Mouse (Mus musculus): ENCODE measurements around the gene Rnf38. TPM values are rescaled to one million over a fixed set of nuclear protein-coding genes. Genes with fewer than 3 reads are reported as not detected.
A peak's percentile ranks its signal among the peaks of the same experiment; 100 is the strongest.

The Rnf38 gene
- polyA plus RNA-seq, 1 experiment from 2014 or later: 24.3 TPM

GRCm38 (mm10) chr4:44106297-44106821 lies 127.2 kb downstream of the Rnf38 start:
- no peaks in the 10 kb centered on the region for H3K36me3 ChIP-seq (ENCODE audit: control insufficient read depth, insufficient read depth, low read length)
- DNase-seq (ENCODE audit: low spot score) (peak; percentile 86), ATAC-seq (ENCODE audit: low read depth) (peak; percentile 69)
- H3K4me2 ChIP-seq (ENCODE audit: low read depth, low read length): peak overlapping the region; percentile 49
- peak overlapping the region; percentile 35; the same call in 1 of the 2 replicates for H3K27ac ChIP-seq (replicated peaks; ENCODE audit: low read depth, low read length)
- WGBS: 20% methylated on average over 18 of the region's 18 CpGs
- peaks cover 23% of the 10 kb centered on the region for H3K4me1 ChIP-seq (ENCODE audit: control insufficient read depth, insufficient read depth, low read length)
- peak overlapping the region; percentile 33 for H3K4me3 ChIP-seq (ENCODE audit: low read depth, low read length)
- H3K9me3 ChIP-seq (ENCODE audit: control insufficient read depth, low read length): no peaks in the 10 kb centered on the region
- H3K9ac ChIP-seq (ENCODE audit: low read depth, low read length): peak overlapping the region; percentile 45; the same call in 1 of the 2 replicates
- no peaks in the 10 kb centered on the region for H3K27me3 ChIP-seq (replicated peaks; ENCODE audit: control insufficient read depth, insufficient read depth, low read length)

DNA sequence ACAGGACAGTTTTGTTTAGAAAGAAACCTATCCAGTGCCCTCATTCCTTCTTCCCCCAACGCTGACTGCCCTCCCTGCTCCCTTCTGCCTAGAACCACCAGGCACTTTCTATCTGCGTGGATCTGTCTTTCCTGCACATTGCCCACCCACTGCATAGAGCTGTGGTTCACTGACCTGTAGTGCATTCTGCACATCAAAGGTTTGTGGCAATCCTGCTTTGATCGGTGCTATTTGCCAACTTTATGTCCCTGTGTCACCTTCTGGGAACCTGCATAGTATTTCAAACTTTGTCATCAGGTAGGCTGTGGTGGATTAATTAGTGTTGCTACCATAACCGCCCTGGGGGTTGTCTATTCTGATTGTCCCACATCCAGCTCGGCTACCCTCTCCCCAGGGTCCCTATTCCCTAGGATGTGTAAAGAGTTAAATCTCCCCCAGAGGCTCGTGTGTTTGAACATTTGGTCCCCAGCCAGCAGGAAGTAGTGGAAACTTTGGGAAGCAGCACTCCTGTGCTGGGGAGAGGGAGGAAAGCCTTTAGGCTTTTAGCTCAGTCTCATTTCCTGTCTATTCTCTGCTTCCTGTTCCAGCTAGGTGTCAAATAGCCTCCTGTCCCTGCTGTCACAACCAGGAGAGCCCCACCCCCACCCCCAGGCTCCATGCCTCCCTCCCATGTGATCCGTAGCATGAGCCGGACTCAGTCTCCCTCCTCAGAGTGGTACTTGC lies 129.2 kb downstream of the Rnf38 start:
- ATAC-seq (ENCODE audit: low read depth) (no peak), DNase-seq (ENCODE audit: low spot score) (peak; percentile 56)
- H3K4me1 ChIP-seq (ENCODE audit: control insufficient read depth, insufficient read depth, low read length): peaks cover 23% of the 10 kb centered on the region
- H3K9ac ChIP-seq (ENCODE audit: low read depth, low read length): no peak overlapping the region
- no peak overlapping the region for H3K4me2 ChIP-seq (ENCODE audit: low read depth, low read length)
- WGBS: 24% methylated on average over 8 of the region's 8 CpGs
- H3K27ac ChIP-seq (replicated peaks; ENCODE audit: low read depth, low read length): no peak overlapping the region
- H3K9me3 ChIP-seq (ENCODE audit: control insufficient read depth, low read length): no peaks in the 10 kb centered on the region
- no peaks in the 10 kb centered on the region for H3K36me3 ChIP-seq (ENCODE audit: control insufficient read depth, insufficient read depth, low read length)
- H3K27me3 ChIP-seq (replicated peaks; ENCODE audit: control insufficient read depth, insufficient read depth, low read length): no peaks in the 10 kb centered on the region
- H3K4me3 ChIP-seq (ENCODE audit: low read depth, low read length): no peak overlapping the region

DNA sequence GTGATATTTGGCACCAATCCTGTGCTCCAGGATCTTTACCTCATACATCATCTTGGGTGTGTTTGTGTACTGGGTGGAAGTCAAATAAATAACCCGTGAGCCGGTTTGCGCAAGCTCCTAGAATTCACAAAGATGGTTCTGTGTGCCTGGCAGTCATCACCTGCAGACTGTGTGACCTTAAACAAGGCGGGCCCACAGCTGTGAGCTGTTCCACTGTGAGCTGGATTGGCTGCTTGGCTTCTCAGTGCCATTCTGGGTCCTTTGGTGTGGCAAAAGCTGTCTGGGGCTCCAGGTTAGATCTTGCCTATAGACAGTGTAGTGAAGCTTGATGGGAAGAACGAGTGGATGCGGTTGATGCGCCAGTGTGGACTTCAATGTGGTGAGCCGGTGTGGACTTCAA lies 130.0 kb downstream of the Rnf38 start:
- H3K4me3 ChIP-seq (ENCODE audit: low read depth, low read length): no peak overlapping the region
- no peaks in the 10 kb centered on the region for H3K36me3 ChIP-seq (ENCODE audit: control insufficient read depth, insufficient read depth, low read length)
- DNase-seq (ENCODE audit: low spot score): peak; percentile 36
- no peaks in the 10 kb centered on the region for H3K27me3 ChIP-seq (replicated peaks; ENCODE audit: control insufficient read depth, insufficient read depth, low read length)
- H3K9me3 ChIP-seq (ENCODE audit: control insufficient read depth, low read length): no peaks in the 10 kb centered on the region
- peak overlapping the region; percentile 28; the same call in 1 of the 2 replicates for H3K27ac ChIP-seq (replicated peaks; ENCODE audit: low read depth, low read length)
- WGBS: 80% methylated on average over 8 of the region's 8 CpGs
- H3K4me1 ChIP-seq (ENCODE audit: control insufficient read depth, insufficient read depth, low read length): peaks cover 23% of the 10 kb centered on the region
- no peak overlapping the region for H3K4me2 ChIP-seq (ENCODE audit: low read depth, low read length)
- no peak for ATAC-seq (ENCODE audit: low read depth)
- no peak overlapping the region for H3K9ac ChIP-seq (ENCODE audit: low read depth, low read length)

DNA sequence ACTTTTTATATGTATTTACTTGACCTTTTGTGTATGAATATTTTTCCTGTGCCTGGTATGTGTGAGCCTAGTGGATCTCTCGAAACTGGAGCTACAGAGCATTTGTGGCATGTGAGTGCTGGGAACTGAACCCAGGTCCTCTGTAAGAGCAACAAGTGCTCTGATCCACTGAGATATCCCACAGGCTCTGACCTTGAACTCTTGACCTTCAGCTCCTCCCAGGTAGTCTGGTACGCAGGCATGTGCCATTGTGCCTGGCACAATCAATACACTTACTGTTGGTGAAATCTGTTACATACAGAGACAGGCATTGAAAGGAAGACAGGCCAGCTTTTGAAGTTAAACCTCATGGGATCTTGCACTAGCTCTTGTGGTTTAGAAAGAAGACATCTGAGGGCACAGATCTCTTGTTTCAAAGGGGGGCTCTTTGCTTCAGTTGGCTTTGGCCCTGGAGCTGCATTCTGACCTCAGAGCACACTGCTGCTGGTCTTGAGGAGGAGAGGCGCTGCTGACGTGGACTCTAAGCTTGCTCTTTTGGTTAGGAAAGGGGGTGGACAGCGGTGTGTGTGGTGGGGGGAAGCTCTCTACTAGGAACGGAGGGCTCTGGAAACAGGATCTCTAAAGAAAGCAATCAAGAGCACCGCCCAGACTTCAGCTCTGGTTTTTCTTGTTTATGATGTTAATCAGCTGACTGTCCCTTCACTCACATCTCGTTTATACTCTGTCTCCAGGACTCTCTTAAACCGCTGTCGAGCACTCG lies 135.8 kb downstream of the Rnf38 start:
- Histone ChIP-seq H3K4me2 (ENCODE audit: low read depth, low read length) (no peak overlapping the region), H3K4me1 (ENCODE audit: control insufficient read depth, insufficient read depth, low read length) (peaks cover 11% of the 10 kb centered on the region; the same call in 1 of the 2 replicates), H3K9ac (ENCODE audit: low read depth, low read length) (no peak overlapping the region), H3K27me3 (replicated peaks; ENCODE audit: control insufficient read depth, insufficient read depth, low read length) (no peaks in the 10 kb centered on the region), H3K27ac (replicated peaks; ENCODE audit: low read depth, low read length) (0 out of 2 replicates have a peak overlapping the region, but pooled peaks have one; percentile 6), H3K36me3 (ENCODE audit: control insufficient read depth, insufficient read depth, low read length) (no peaks in the 10 kb centered on the region), H3K9me3 (ENCODE audit: control insufficient read depth, low read length) (no peaks in the 10 kb centered on the region), H3K4me3 (ENCODE audit: low read depth, low read length) (no peak overlapping the region)
- peak; percentile 60 for DNase-seq (ENCODE audit: low spot score)
- 31% methylated on average over 11 of the region's 11 CpGs for WGBS
- ATAC-seq (ENCODE audit: low read depth): peak; percentile 47; the same call in 1 of the 2 replicates

- ATAC-seq (ENCODE audit: low read depth): no peak
- Histone ChIP-seq H3K9me3 (ENCODE audit: control insufficient read depth, low read length) (no peaks in the 10 kb centered on the region), H3K27me3 (replicated peaks; ENCODE audit: control insufficient read depth, insufficient read depth, low read length) (no peaks in the 10 kb centered on the region), H3K27ac (replicated peaks; ENCODE audit: low read depth, low read length) (no peak overlapping the region), H3K4me2 (ENCODE audit: low read depth, low read length) (no peak overlapping the region), H3K4me1 (ENCODE audit: control insufficient read depth, insufficient read depth, low read length) (peaks cover 11% of the 10 kb centered on the region; the same call in 1 of the 2 replicates), H3K36me3 (ENCODE audit: control insufficient read depth, insufficient read depth, low read length) (no peaks in the 10 kb centered on the region), H3K9ac (ENCODE audit: low read depth, low read length) (no peak overlapping the region), H3K4me3 (ENCODE audit: low read depth, low read length) (no peak overlapping the region)
- 91% methylated on average over 4 of the region's 4 CpGs for whole genome bisulfite sequencing
- no peak for DNase-seq (ENCODE audit: low spot score)
Measured at GRCm38 (mm10) chr4:44094475-44094874, 139.1 kb downstream of the Rnf38 start.

DNA sequence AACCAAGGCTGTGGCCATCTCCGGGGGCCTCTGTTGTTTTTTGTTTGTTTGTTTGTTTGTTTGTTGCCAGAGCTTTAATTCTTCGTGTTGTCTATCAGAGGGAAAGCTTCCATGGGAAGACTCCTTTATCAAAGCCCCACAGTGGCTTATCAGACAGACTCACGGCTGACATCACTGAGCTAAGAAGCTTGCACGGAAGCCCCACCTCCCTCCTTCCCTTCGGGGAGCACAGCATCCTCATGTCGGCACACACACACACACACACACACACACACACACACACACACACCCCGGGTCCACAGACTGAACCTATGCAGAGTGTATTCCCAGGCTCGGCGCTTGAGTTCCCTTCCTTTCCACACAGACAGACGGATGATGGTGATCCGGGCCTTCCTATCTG lies 141.2 kb downstream of the Rnf38 start:
- Histone ChIP-seq H3K4me2 (ENCODE audit: low read depth, low read length) (no peak overlapping the region), H3K9ac (ENCODE audit: low read depth, low read length) (no peak overlapping the region), H3K27ac (replicated peaks; ENCODE audit: low read depth, low read length) (no peak overlapping the region), H3K27me3 (replicated peaks; ENCODE audit: control insufficient read depth, insufficient read depth, low read length) (no peaks in the 10 kb centered on the region), H3K4me3 (ENCODE audit: low read depth, low read length) (no peak overlapping the region), H3K36me3 (ENCODE audit: control insufficient read depth, insufficient read depth, low read length) (no peaks in the 10 kb centered on the region), H3K4me1 (ENCODE audit: control insufficient read depth, insufficient read depth, low read length) (no peaks in the 10 kb centered on the region), H3K9me3 (ENCODE audit: control insufficient read depth, low read length) (no peaks in the 10 kb centered on the region)
- WGBS: 75% methylated on average over 11 of the region's 11 CpGs
- ATAC-seq (ENCODE audit: low read depth): no peak
- no peak for DNase-seq (ENCODE audit: low spot score)

- Histone ChIP-seq H3K4me3 (ENCODE audit: low read depth, low read length) (no peak overlapping the region), H3K27me3 (replicated peaks; ENCODE audit: control insufficient read depth, insufficient read depth, low read length) (no peaks in the 10 kb centered on the region), H3K36me3 (ENCODE audit: control insufficient read depth, insufficient read depth, low read length) (no peaks in the 10 kb centered on the region), H3K27ac (replicated peaks; ENCODE audit: low read depth, low read length) (no peak overlapping the region), H3K4me1 (ENCODE audit: control insufficient read depth, insufficient read depth, low read length) (peaks cover 3% of the 10 kb centered on the region; the same call in 1 of the 2 replicates), H3K9ac (ENCODE audit: low read depth, low read length) (no peak overlapping the region), H3K9me3 (ENCODE audit: control insufficient read depth, low read length) (no peaks in the 10 kb centered on the region), H3K4me2 (ENCODE audit: low read depth, low read length) (no peak overlapping the region)
- DNase-seq (ENCODE audit: low spot score): no peak
- ATAC-seq (ENCODE audit: low read depth): no peak
- 88% methylated on average over 3 of the region's 3 CpGs for WGBS
Measured at GRCm38 (mm10) chr4:44085566-44085965, 148.0 kb downstream of the Rnf38 start.

GRCm38 (mm10) chr4:44084602-44085325 lies 148.8 kb downstream of the Rnf38 start:
- H3K36me3 ChIP-seq (ENCODE audit: control insufficient read depth, insufficient read depth, low read length): no peaks in the 10 kb centered on the region
- H3K4me3 ChIP-seq (ENCODE audit: low read depth, low read length): no peak overlapping the region
- H3K27me3 ChIP-seq (replicated peaks; ENCODE audit: control insufficient read depth, insufficient read depth, low read length): no peaks in the 10 kb centered on the region
- H3K4me1 ChIP-seq (ENCODE audit: control insufficient read depth, insufficient read depth, low read length): peaks cover 3% of the 10 kb centered on the region; the same call in 1 of the 2 replicates
- ATAC-seq (ENCODE audit: low read depth) (no peak), DNase-seq (ENCODE audit: low spot score) (no peak)
- H3K27ac ChIP-seq (replicated peaks; ENCODE audit: low read depth, low read length): no peak overlapping the region
- WGBS: 78% methylated on average over 13 of the region's 13 CpGs
- H3K9me3 ChIP-seq (ENCODE audit: control insufficient read depth, low read length): no peaks in the 10 kb centered on the region
- no peak overlapping the region for H3K9ac ChIP-seq (ENCODE audit: low read depth, low read length)
- peak overlapping the region; percentile 36 for H3K4me2 ChIP-seq (ENCODE audit: low read depth, low read length)
